Comparison of ENCODE assay signal across 8 mouse cellular contexts in genomic region chr10:126961757-126962156, GRCm38 (mm10). TPM values are rescaled to one million over a fixed set of nuclear protein-coding genes. Genes with fewer than 3 reads are reported as not detected.
DNase-seq lines count a peak whose midpoint lies in the region; ATAC-seq and TF ChIP-seq lines count a peak whose summit lies in the region.
"Had no signal": no experiment of that assay in that cellular context is flagged by ENCODE, and none has a peak within 500 bp of the region (broad histone marks: within the 10 kb centered on the region; RNA-seq: fewer than 3 reads in every experiment).

No protein-coding gene starts in this region.

- H3K27me3 ChIP-seq in MEL (ENCODE audit: control insufficient read depth in 1 of 2, insufficient read depth in 2 of 2, low read length in 2 of 2), result no peaks in the 10 kb centered on the region; a peak in 2 of 4 replicates
- H3K27me3 ChIP-seq in forebrain, embryonic 10.5 days (ENCODE audit: poor library complexity, severe bottlenecking), result peaks cover 26% of the 10 kb centered on the region
- H3K27me3 ChIP-seq in limb, embryonic 11.5 days (ENCODE audit: control insufficient read depth, insufficient read depth, low read length), result no peaks in the 10 kb centered on the region

- no peak for TF ChIP-seq RAD21 in MEL (IDR thresholded peaks at IDR 0.05; ENCODE audit: low read depth, low read length)

- H3K4me2 ChIP-seq in limb, embryonic 11.5 days (ENCODE audit: low read depth, severe bottlenecking), result no peak overlapping the region

- whole genome bisulfite sequencing in forebrain, embryonic 10.5 days, result 72% methylated on average over 10 of the region's 10 CpGs
- 83% methylated on average over 10 of the region's 10 CpGs for WGBS in limb, embryonic 11.5 days

- H3K79me2 ChIP-seq in MEL (ENCODE audit: control insufficient read depth, insufficient read depth, low read length, poor library complexity), result no peaks in the 10 kb centered on the region

- TF ChIP-seq CTCF in MEL (IDR thresholded peaks at IDR 0.05 in 2 of 3, conservative IDR thresholded peaks at IDR 0.05 in 1 of 3; ENCODE audit: control insufficient read depth in 1 of 3, insufficient read depth in 1 of 3, low read depth in 2 of 3, low read length in 3 of 3, poor library complexity in 1 of 3, severe bottlenecking in 1 of 3), result no peak

- no peak overlapping the region for H3K4me3 ChIP-seq in MEL (ENCODE audit: control insufficient read depth in 1 of 2, insufficient read depth in 1 of 2, low read depth in 2 of 2, low read length in 2 of 2)
- H3K4me3 ChIP-seq in forebrain, embryonic 10.5 days, result peak overlapping the region; percentile 20; the same call in 1 of the 2 replicates
- no peak overlapping the region for H3K4me3 ChIP-seq in limb, embryonic 11.5 days (ENCODE audit: low read depth, low read length)

- intact Hi-C loops in heart, postnatal 14 days (cut with DNase I), result no loop called here

- H3K4me1 ChIP-seq in MEL (ENCODE audit: control insufficient read depth in 1 of 2, insufficient read depth in 2 of 2, low read length in 2 of 2), result no peaks in the 10 kb centered on the region
- H3K4me1 ChIP-seq in forebrain, embryonic 10.5 days, result peaks cover 50% of the 10 kb centered on the region
- H3K4me1 ChIP-seq in limb, embryonic 11.5 days (ENCODE audit: control insufficient read depth, insufficient read depth, low read length), result peaks cover 13% of the 10 kb centered on the region

- H3K9ac ChIP-seq in MEL (ENCODE audit: control insufficient read depth, low read depth, low read length, poor library complexity, severe bottlenecking), result no peak overlapping the region
- H3K9ac ChIP-seq in limb, embryonic 11.5 days (ENCODE audit: low read length), result no peak overlapping the region
- H3K9ac ChIP-seq: liver, embryonic 14.5 days had no signal

- H3K27ac ChIP-seq in MEL (ENCODE audit: control insufficient read depth, low read depth, low read length), result no peak overlapping the region
- H3K27ac ChIP-seq in forebrain, embryonic 10.5 days, result peak overlapping the region; percentile 83
- H3K27ac ChIP-seq in limb, embryonic 11.5 days (replicated peaks; ENCODE audit: low read depth, low read length), result 0 out of 2 replicates have a peak overlapping the region, but pooled peaks have one; percentile 18
- H3K27ac ChIP-seq: liver, embryonic 14.5 days had no signal

- no peak for TF ChIP-seq EP300 in MEL (IDR thresholded peaks at IDR 0.05; ENCODE audit: low read depth in 1 of 2, low read length in 2 of 2)

- TF ChIP-seq POLR2A in MEL (IDR thresholded peaks at IDR 0.05; ENCODE audit: control insufficient read depth in 1 of 2, insufficient read depth in 1 of 2, low read depth in 1 of 2, low read length in 2 of 2, poor library complexity in 1 of 2), result no peak

- H3K9me3 ChIP-seq in MEL (replicated peaks; ENCODE audit: insufficient read depth, low read length), result no peaks in the 10 kb centered on the region
- H3K9me3 ChIP-seq in forebrain, embryonic 10.5 days, result peaks cover 3% of the 10 kb centered on the region; the same call in 1 of the 2 replicates
- H3K9me3 ChIP-seq in limb, embryonic 11.5 days (ENCODE audit: control insufficient read depth, low read length), result no peaks in the 10 kb centered on the region

- no peak for DNase-seq in MEL (ENCODE audit: low read depth, low spot score)
- DNase-seq in adrenal gland, adult 8-10 months, result peak; percentile 42
- no peak for DNase-seq in forebrain, embryonic 10.5 days (ENCODE audit: extremely low spot score, low spot score)
- DNase-seq in heart, postnatal 14 days, result peak; percentile 60 to 62
- no peak for DNase-seq in limb, embryonic 11.5 days (ENCODE audit: low spot score)
- peak; percentile 72 for DNase-seq in testis, postnatal 10 days (ENCODE audit: low spot score)
- DNase-seq in Muller cell, postnatal 12 days (ENCODE audit: inconsistent ontology term), result no peak

- no peak; the same call in 1 of the 2 replicates for ATAC-seq in limb, embryonic 11.5 days (ENCODE audit: insufficient number of reproducible peaks, low FRiP score, low TSS enrichment, low read depth)

- H3K36me3 ChIP-seq in MEL (ENCODE audit: control insufficient read depth in 1 of 2, insufficient read depth in 2 of 2, low read length in 2 of 2), result no peaks in the 10 kb centered on the region
- no peaks in the 10 kb centered on the region for H3K36me3 ChIP-seq in forebrain, embryonic 10.5 days (replicated peaks)
- H3K36me3 ChIP-seq in limb, embryonic 11.5 days (ENCODE audit: control insufficient read depth, insufficient read depth, low read length), result no peaks in the 10 kb centered on the region

TF ChIP-seq in MEL, 35 proteins besides CTCF, POLR2A, EP300 and RAD21:
- 0 out of 2 replicates have a peak, but pooled peaks have one; percentile 26 for TF ChIP-seq USF1 (IDR thresholded peaks at IDR 0.05; ENCODE audit: low read depth, low read length)
- TF ChIP-seq POLR2AphosphoS2 (IDR thresholded peaks at IDR 0.05; ENCODE audit: low read length), result no peak

RNA-seq across cellular contexts. Expression of gene Ctdsp2, which starts 16.8 kb away (rescaled TPM):
- 16.7 and 19.3 TPM in 2 replicates for total RNA-seq in MEL (2012; rRNA removed)
- 10 to 100 TPM in 1 of 2 experiments, not detected in 1; 69.3 TPM for polyA plus RNA-seq in MEL (2012; ENCODE audit: insufficient read depth in 1 of 2, insufficient read length in 2 of 2, low read depth in 1 of 2, low replicate concordance in 2 of 2, missing spikeins in 1 of 2)
- total RNA-seq in adrenal gland, adult 8-10 months (2022), result 100 to 1,000 TPM; 140 to 170 (median 157) TPM
- polyA plus RNA-seq in forebrain, embryonic 10.5 days (2016; fragmentation: Nextera tagmentation; extraction: Ambion mirVana), result 42.3 and 42.5 TPM in 2 replicates
- total RNA-seq in heart, postnatal 14 days (2021), result 100 to 1,000 TPM; 104 to 122 TPM
- polyA plus RNA-seq in limb, embryonic 11.5 days (2014; fragmentation: Nextera tagmentation; extraction: Ambion mirVana), result 77.3 and 84.9 TPM in 2 replicates

RNA-seq across cellular contexts. Expression of gene Avil, which starts 38.8 kb away (rescaled TPM):
- total RNA-seq in MEL (2012; rRNA removed), result 10.1 and 21.6 TPM in 2 replicates
- polyA plus RNA-seq in MEL (2012; ENCODE audit: insufficient read depth in 1 of 2, insufficient read length in 2 of 2, low read depth in 1 of 2, low replicate concordance in 2 of 2, missing spikeins in 1 of 2), result 10 to 100 TPM; 16.0 to 49.7 TPM
- 1 to 10 TPM; 1.6 to 2.4 (median 2.0) TPM for total RNA-seq in adrenal gland, adult 8-10 months (2022)
- 0.06 and 0.10 TPM in 2 replicates for polyA plus RNA-seq in forebrain, embryonic 10.5 days (2016; fragmentation: Nextera tagmentation; extraction: Ambion mirVana)
- total RNA-seq in heart, postnatal 14 days (2021), result under 1 TPM; 0.19 to 0.56 TPM
- 0.07 and 0.16 TPM in 2 replicates for polyA plus RNA-seq in limb, embryonic 11.5 days (2014; fragmentation: Nextera tagmentation; extraction: Ambion mirVana)

Comparison
In these comparisons a context has a peak if more than half of its experiments do, and no peak if none do; other contexts are left out.
1. DNase-seq: peak in adrenal gland, adult 8-10 months (single experiment), heart, postnatal 14 days (2 of 2) and testis, postnatal 10 days (single experiment); none in MEL (single experiment), forebrain, embryonic 10.5 days (single experiment), limb, embryonic 11.5 days (single experiment) and Muller cell, postnatal 12 days (single experiment).